Mouse (Mus musculus): ENCODE measurements at regions not wholly inside any gene's neighbourhood (a gene's known extent, or its start where the extent isn't known, plus 50 kb on each side); places are given as distances from the start of the nearest gene placed in this dataset.
"Not testable (repeated sequence)": the region's sequence is repeated elsewhere in the genome, so short reads cannot be mapped to it uniquely, and the experiment has no call there.

DNA sequence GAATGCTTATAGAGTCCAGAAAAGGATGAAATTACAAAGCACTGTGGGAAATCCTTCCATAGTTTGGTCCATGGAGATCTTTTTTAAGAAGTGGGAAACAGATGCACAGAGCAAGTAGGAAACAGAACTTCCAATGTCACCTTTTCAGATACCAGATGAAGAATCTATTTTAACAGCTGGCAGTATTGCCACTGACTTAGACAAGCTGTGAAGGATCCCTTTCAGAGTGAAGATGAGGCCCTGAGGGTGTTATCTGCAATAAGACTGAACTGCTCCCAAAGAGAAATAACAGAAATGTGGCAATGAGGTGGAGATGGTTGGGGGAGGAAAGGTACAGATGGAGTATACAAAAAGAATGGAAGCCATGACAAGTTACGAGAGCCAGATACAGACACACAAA, 97.2 kb upstream of the Immp2l start:
- no peaks in the 10 kb centered on the region for H3K4me1 ChIP-seq (ENCODE audit: insufficient read depth)
- no peak overlapping the region for H3K4me2 ChIP-seq (ENCODE audit: low read depth)
- ATAC-seq (no peak), DNase-seq (no peak)
- no peak overlapping the region for H3K4me3 ChIP-seq (ENCODE audit: low read depth, low read length)
- H3K9me3 ChIP-seq (ENCODE audit: low read length): peaks cover 10% of the 10 kb centered on the region
- H3K9ac ChIP-seq: no peak overlapping the region
- no peak overlapping the region for H3K27ac ChIP-seq (ENCODE audit: low read depth, low read length)
- TF ChIP-seq CTCF (IDR thresholded peaks at IDR 0.05; ENCODE audit: low read depth): no peak
- WGBS: 86% methylated on average over 1 of the region's 1 CpGs
- no peaks in the 10 kb centered on the region for H3K27me3 ChIP-seq (ENCODE audit: insufficient read depth, low read length)
- H3K36me3 ChIP-seq (ENCODE audit: insufficient read depth): no peaks in the 10 kb centered on the region

DNA sequence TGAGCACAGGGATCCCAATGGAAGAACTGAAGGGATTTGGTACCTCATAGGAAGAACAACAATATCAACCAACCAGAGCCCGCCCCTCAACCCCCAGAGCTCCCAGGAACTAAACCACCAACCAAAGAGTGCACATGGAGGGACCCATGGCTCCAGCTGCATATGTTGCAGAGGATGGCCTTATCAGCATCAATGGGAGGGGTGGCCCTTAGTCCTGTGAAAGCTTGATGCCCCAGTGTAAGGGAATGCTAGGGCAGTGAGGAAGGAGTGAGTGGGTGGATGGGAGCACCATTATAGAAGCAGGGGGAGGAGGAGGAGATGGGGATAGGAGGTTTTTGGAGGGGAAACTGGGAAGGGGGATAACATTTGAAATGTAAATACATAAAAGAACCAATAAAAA, 94.5 kb upstream of the Immp2l start:
- H3K36me3 ChIP-seq (ENCODE audit: insufficient read depth); H3K27ac ChIP-seq (ENCODE audit: low read depth, low read length); DNase-seq; ATAC-seq; H3K9me3 ChIP-seq (ENCODE audit: low read length); H3K27me3 ChIP-seq (ENCODE audit: insufficient read depth, low read length); H3K4me2 ChIP-seq (ENCODE audit: low read depth); H3K4me1 ChIP-seq (ENCODE audit: insufficient read depth); H3K9ac ChIP-seq; H3K4me3 ChIP-seq (ENCODE audit: low read depth, low read length): not testable (repeated sequence)
- WGBS: 89% methylated on average over 1 of the region's 1 CpGs

- Histone ChIP-seq H3K9ac (no peak overlapping the region), H3K9me3 (ENCODE audit: low read length) (no peaks in the 10 kb centered on the region)
Observed at GRCm38 (mm10) chr12:40935098-40935759, 88.7 kb upstream of the Immp2l start.

GRCm38 (mm10) chr12:40937037-40937436, 86.9 kb upstream of the Immp2l start:
- Histone ChIP-seq H3K27me3 (ENCODE audit: insufficient read depth, low read length) (no peaks in the 10 kb centered on the region), H3K36me3 (ENCODE audit: insufficient read depth) (no peaks in the 10 kb centered on the region), H3K27ac (ENCODE audit: low read depth, low read length) (no peak overlapping the region), H3K9ac (no peak overlapping the region), H3K4me3 (ENCODE audit: low read depth, low read length) (no peak overlapping the region), H3K9me3 (ENCODE audit: low read length) (no peaks in the 10 kb centered on the region), H3K4me2 (ENCODE audit: low read depth) (no peak overlapping the region), H3K4me1 (ENCODE audit: insufficient read depth) (no peaks in the 10 kb centered on the region)
- ATAC-seq: no peak
- WGBS: 23% methylated on average over 4 of the region's 4 CpGs
- TF ChIP-seq CTCF (IDR thresholded peaks at IDR 0.05; ENCODE audit: low read depth): no peak
- DNase-seq: peak; percentile 3

More at GRCm38 (mm10) chr12:40935098-40935759, 88.7 kb upstream of the Immp2l start:
- no peaks in the 10 kb centered on the region for H3K36me3 ChIP-seq (ENCODE audit: insufficient read depth)
- ATAC-seq: no peak
- no peaks in the 10 kb centered on the region for H3K27me3 ChIP-seq (ENCODE audit: insufficient read depth, low read length)
- 90% methylated on average over 2 of the region's 2 CpGs for WGBS
- no peaks in the 10 kb centered on the region for H3K4me1 ChIP-seq (ENCODE audit: insufficient read depth)
- no peak overlapping the region for H3K4me2 ChIP-seq (ENCODE audit: low read depth)
- no peak for TF ChIP-seq CTCF (IDR thresholded peaks at IDR 0.05; ENCODE audit: low read depth)
- H3K4me3 ChIP-seq (ENCODE audit: low read depth, low read length): no peak overlapping the region
- H3K27ac ChIP-seq (ENCODE audit: low read depth, low read length): no peak overlapping the region
- DNase-seq: no peak

DNA sequence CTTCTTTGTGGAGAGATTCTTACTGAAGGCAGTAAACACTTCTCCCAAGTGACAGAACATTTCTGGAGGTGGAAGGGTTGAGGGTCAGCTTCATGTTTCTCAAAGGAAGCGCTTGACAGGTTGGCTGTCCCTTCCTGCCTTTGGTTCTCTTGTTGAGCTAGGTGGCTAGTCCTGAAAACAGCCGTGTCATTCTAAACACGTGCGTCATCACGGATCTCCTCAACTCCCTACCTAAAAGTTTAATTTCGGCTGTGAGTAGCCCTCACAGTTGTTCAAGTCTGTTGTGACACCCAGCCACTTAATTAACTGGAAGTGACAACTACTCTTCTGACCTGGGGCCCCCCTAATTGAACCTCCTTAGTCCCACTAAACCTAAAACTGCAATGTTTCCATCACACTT, 77.0 kb upstream of the Immp2l start:
- TF ChIP-seq CTCF (IDR thresholded peaks at IDR 0.05; ENCODE audit: low read depth): no peak
- H3K9me3 ChIP-seq (ENCODE audit: low read length): no peaks in the 10 kb centered on the region
- ATAC-seq (no peak), DNase-seq (no peak)
- no peaks in the 10 kb centered on the region for H3K4me1 ChIP-seq (ENCODE audit: insufficient read depth)
- H3K4me2 ChIP-seq (ENCODE audit: low read depth): no peak overlapping the region
- H3K9ac ChIP-seq: no peak overlapping the region
- H3K27ac ChIP-seq (ENCODE audit: low read depth, low read length): no peak overlapping the region
- H3K27me3 ChIP-seq (ENCODE audit: insufficient read depth, low read length): no peaks in the 10 kb centered on the region
- WGBS: 73% methylated on average over 6 of the region's 6 CpGs
- no peaks in the 10 kb centered on the region for H3K36me3 ChIP-seq (ENCODE audit: insufficient read depth)
- H3K4me3 ChIP-seq (ENCODE audit: low read depth, low read length): no peak overlapping the region

- H3K27ac ChIP-seq (ENCODE audit: low read depth, low read length): no peak overlapping the region
- H3K27me3 ChIP-seq (ENCODE audit: insufficient read depth, low read length): no peaks in the 10 kb centered on the region
- no peaks in the 10 kb centered on the region for H3K9me3 ChIP-seq (ENCODE audit: low read length)
- H3K4me3 ChIP-seq (ENCODE audit: low read depth, low read length): no peak overlapping the region
- H3K4me2 ChIP-seq (ENCODE audit: low read depth): no peak overlapping the region
- no peaks in the 10 kb centered on the region for H3K36me3 ChIP-seq (ENCODE audit: insufficient read depth)
- 81% methylated on average over 3 of the region's 3 CpGs for WGBS
- no peak overlapping the region for H3K9ac ChIP-seq
- no peak for DNase-seq
- no peak for TF ChIP-seq CTCF (IDR thresholded peaks at IDR 0.05; ENCODE audit: low read depth)
- H3K4me1 ChIP-seq (ENCODE audit: insufficient read depth): no peaks in the 10 kb centered on the region
- no peak for ATAC-seq
Observed at GRCm38 (mm10) chr12:40949580-40949979, 74.3 kb upstream of the Immp2l start.

DNA sequence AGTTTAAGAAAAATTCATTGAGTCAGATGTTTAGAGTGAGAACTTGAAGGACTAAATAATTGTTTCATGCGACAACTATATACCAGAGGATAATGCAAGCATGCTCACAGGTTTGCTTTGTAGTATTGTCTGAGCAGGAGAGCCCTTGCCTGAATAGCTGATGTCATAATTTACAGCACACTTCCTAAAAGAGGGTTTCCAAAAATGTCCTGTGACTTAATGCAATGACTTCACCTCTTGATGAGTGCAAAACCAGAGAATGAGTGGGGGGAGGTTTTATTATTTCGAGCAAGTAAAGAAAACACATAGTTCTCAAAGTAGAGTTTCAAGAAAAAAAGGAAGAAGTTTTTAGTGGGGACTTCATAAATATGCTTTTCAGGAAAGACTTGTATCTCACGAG, 65.4 kb upstream of the Immp2l start:
- no peak overlapping the region for H3K9ac ChIP-seq
- H3K4me1 ChIP-seq (ENCODE audit: insufficient read depth): no peaks in the 10 kb centered on the region
- no peaks in the 10 kb centered on the region for H3K27me3 ChIP-seq (ENCODE audit: insufficient read depth, low read length)
- 81% methylated on average over 3 of the region's 3 CpGs for WGBS
- no peaks in the 10 kb centered on the region for H3K36me3 ChIP-seq (ENCODE audit: insufficient read depth)
- ATAC-seq: no peak
- no peak for TF ChIP-seq CTCF (IDR thresholded peaks at IDR 0.05; ENCODE audit: low read depth)
- no peak overlapping the region for H3K4me3 ChIP-seq (ENCODE audit: low read depth, low read length)
- no peaks in the 10 kb centered on the region for H3K9me3 ChIP-seq (ENCODE audit: low read length)
- H3K27ac ChIP-seq (ENCODE audit: low read depth, low read length): no peak overlapping the region
- no peak overlapping the region for H3K4me2 ChIP-seq (ENCODE audit: low read depth)
- DNase-seq: no peak

Data from forebrain, postnatal 0 days (tissue).